ENCODE assay signal across 8 mouse cellular contexts in the genomic region with DNA sequence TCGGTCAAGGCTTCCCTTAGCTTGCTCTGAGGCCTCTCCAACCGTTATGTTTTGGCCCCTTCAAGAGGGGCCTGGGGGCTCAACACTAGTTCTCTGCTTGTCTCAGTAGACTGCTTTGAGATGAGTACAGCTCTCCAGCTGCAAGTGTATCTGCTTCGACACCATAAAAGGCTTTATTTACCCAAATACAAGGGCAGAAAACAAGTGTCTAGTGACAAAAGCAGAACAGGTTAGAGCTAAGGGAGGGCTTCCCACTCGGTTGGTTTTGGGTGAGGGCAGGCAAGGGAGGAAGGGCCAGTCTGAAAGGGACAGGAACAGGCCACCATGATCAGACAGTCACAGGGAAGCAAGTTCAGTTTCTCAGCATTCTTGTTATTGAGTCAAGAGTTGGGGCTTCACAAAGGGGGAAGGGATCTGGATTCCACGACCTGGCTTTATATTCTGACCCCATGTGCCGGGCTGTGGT. TPM values are rescaled to one million over a fixed set of nuclear protein-coding genes. Genes with fewer than 3 reads are reported as not detected.
A peak's percentile ranks its signal among the peaks of the same experiment; 100 is the strongest.
DNase-seq lines count a peak whose midpoint lies in the region; ATAC-seq and TF ChIP-seq lines count a peak whose summit lies in the region.

No protein-coding gene starts in this region.

- no peaks in the 10 kb centered on the region for H3K27me3 ChIP-seq in heart, embryonic 13.5 days (replicated peaks)
- H3K27me3 ChIP-seq in limb, embryonic 14.5 days (ENCODE audit: control insufficient read depth, insufficient read depth, low read length) = no peaks in the 10 kb centered on the region
- no peaks in the 10 kb centered on the region for H3K27me3 ChIP-seq in myocyte (ENCODE audit: control insufficient read depth, insufficient read depth, insufficient read length)

- peak overlapping the region; percentile 99 for H3K27ac ChIP-seq in heart, embryonic 13.5 days (replicated peaks)
- H3K27ac ChIP-seq in limb, embryonic 14.5 days (replicated peaks; ENCODE audit: low read depth, low read length) = peak overlapping the region; percentile 98

- TF ChIP-seq POLR2A in limb, embryonic 14.5 days (IDR thresholded peaks at IDR 0.05; ENCODE audit: borderline replicate concordance, extremely low read depth, insufficient read depth, insufficient read length) = no peak
- TF ChIP-seq POLR2A in myocyte (IDR thresholded peaks at IDR 0.05; ENCODE audit: insufficient read length, low read depth) = no peak

- peak overlapping the region; percentile 89 for H3ac ChIP-seq in myocyte (ENCODE audit: control insufficient read depth, insufficient read length)

- H3K4me3 ChIP-seq in heart, embryonic 13.5 days = peak overlapping the region; percentile 72
- H3K4me3 ChIP-seq in limb, embryonic 14.5 days (replicated peaks; ENCODE audit: low read length) = peak overlapping the region; percentile 76
- H3K4me3 ChIP-seq in myocyte = peak overlapping the region; percentile 65

- peak overlapping the region; percentile 87 for H3K4me2 ChIP-seq in heart, embryonic 13.5 days
- peak overlapping the region; percentile 57 for H3K4me2 ChIP-seq in limb, embryonic 14.5 days (replicated peaks; ENCODE audit: low read depth, low read length, severe bottlenecking)
- peak overlapping the region; percentile 95 for H3K4me2 ChIP-seq in myocyte (ENCODE audit: low read depth)

- H3K4me1 ChIP-seq in heart, embryonic 13.5 days = peaks cover 77% of the 10 kb centered on the region
- peaks cover 29% of the 10 kb centered on the region for H3K4me1 ChIP-seq in limb, embryonic 14.5 days (ENCODE audit: control insufficient read depth, insufficient read depth, low read length)

- H3K9ac ChIP-seq in heart, embryonic 13.5 days = peak overlapping the region; percentile 97
- peak overlapping the region; percentile 98 for H3K9ac ChIP-seq in limb, embryonic 14.5 days (ENCODE audit: low read depth, low read length, severe bottlenecking)

- peak; percentile 30 to 42 for DNase-seq in cerebellum, postnatal 36 days
- DNase-seq in cerebellum, adult 11-12 months = no peak
- DNase-seq in Muller cell, postnatal 12 days (ENCODE audit: inconsistent ontology term) = peak; percentile 50
- DNase-seq in limb, embryonic 14.5 days (ENCODE audit: low spot score) = no peak
- DNase-seq in adrenal gland, adult 8-10 months = no peak
- DNase-seq in adrenal gland, postnatal 4 days (ENCODE audit: low spot score in 2 of 2) = no peak

- no peaks in the 10 kb centered on the region for H3K9me3 ChIP-seq in heart, embryonic 13.5 days
- no peaks in the 10 kb centered on the region for H3K9me3 ChIP-seq in limb, embryonic 14.5 days (ENCODE audit: control insufficient read depth, low read length)

- no peak for ATAC-seq in heart, embryonic 13.5 days (ENCODE audit: extremely low read depth, insufficient number of reproducible peaks, low FRiP score, low TSS enrichment)
- no peak for ATAC-seq in limb, embryonic 14.5 days (ENCODE audit: low FRiP score, low read depth)

- peaks cover 26% of the 10 kb centered on the region for H3K79me2 ChIP-seq in myocyte (ENCODE audit: control insufficient read depth, insufficient read depth)

- H3K36me3 ChIP-seq in heart, embryonic 13.5 days = peaks cover 35% of the 10 kb centered on the region
- H3K36me3 ChIP-seq in limb, embryonic 14.5 days (ENCODE audit: control insufficient read depth, insufficient read depth, low read length) = peaks cover 35% of the 10 kb centered on the region
- H3K36me3 ChIP-seq in myocyte (ENCODE audit: control insufficient read depth, insufficient read depth) = no peaks in the 10 kb centered on the region

- WGBS in heart, embryonic 13.5 days = 6% methylated on average over 6 of the region's 6 CpGs
- 9% methylated on average over 6 of the region's 6 CpGs for WGBS in limb, embryonic 14.5 days

TF ChIP-seq in myocyte, 11 proteins besides CTCF, POLR2A, EP300 and RAD21:
- TF ChIP-seq REST (IDR thresholded peaks at IDR 0.05; ENCODE audit: insufficient read depth, insufficient read length) (no peak), SRF (IDR thresholded peaks at IDR 0.05; ENCODE audit: control insufficient read depth, insufficient read length, low read depth) (no peak), USF1 (IDR thresholded peaks at IDR 0.05; ENCODE audit: low read depth) (no peak), CEBPB (IDR thresholded peaks at IDR 0.05; ENCODE audit: insufficient read depth, poor library complexity, severe bottlenecking) (no peak), E2F4 (IDR thresholded peaks at IDR 0.05; ENCODE audit: insufficient read depth) (no peak), MYOG (IDR thresholded peaks at IDR 0.05; ENCODE audit: control insufficient read depth in 1 of 3, insufficient read depth in 1 of 3, insufficient read length in 2 of 3, low read depth in 2 of 3) (no peak), TCF3 (IDR thresholded peaks at IDR 0.05; ENCODE audit: insufficient read length, low read depth) (no peak), MAX (IDR thresholded peaks at IDR 0.05; ENCODE audit: low read depth) (no peak), POLR2AphosphoS2 (IDR thresholded peaks at IDR 0.05; ENCODE audit: insufficient read length, low read depth) (no peak), TCF12 (IDR thresholded peaks at IDR 0.05; ENCODE audit: insufficient read depth, poor library complexity, severe bottlenecking) (no peak)

RNA-seq across cellular contexts. Expression of a gene that starts 1.4 kb away (rescaled TPM):
- 59.2 and 64.8 TPM in 2 replicates for polyA plus RNA-seq in heart, embryonic 13.5 days (2015; fragmentation: Nextera tagmentation; extraction: Ambion mirVana)
- polyA plus RNA-seq in limb, embryonic 14.5 days (2012; rRNA removed) = 115 and 120 TPM in 2 replicates
- 38.0 and 47.8 TPM in 2 replicates for polyA plus RNA-seq in limb, embryonic 14.5 days (2014; fragmentation: Nextera tagmentation; extraction: Ambion mirVana)
- polyA plus RNA-seq in myocyte (2012; fragmentation: generic; extraction: Trizol) = 107 TPM
- 10 to 100 TPM; 16.8 to 33.6 (median 28.7) TPM for total RNA-seq in adrenal gland, adult 8-10 months (2022)
- total RNA-seq in adrenal gland, postnatal 4 days (2021) = 10 to 100 TPM; 38.5 to 41.6 TPM

Comparison
In these comparisons a context has a peak if more than half of its experiments do, and no peak if none do; other contexts are left out.
1. DNase-seq: peak in cerebellum, postnatal 36 days (2 of 2) and Muller cell, postnatal 12 days (single experiment); none in cerebellum, adult 11-12 months (single experiment), limb, embryonic 14.5 days (single experiment), adrenal gland, adult 8-10 months (single experiment) and adrenal gland, postnatal 4 days (0 of 2).
2. Peak in every context shown above with its lines, with median percentiles within 50 percentile points of each other: H3K4me2 ChIP-seq and H3K4me3 ChIP-seq.